Mouse (Mus musculus): ENCODE measurements around the gene Pknox2. TPM values are rescaled to one million over a fixed set of nuclear protein-coding genes. Genes with fewer than 3 reads are reported as not detected.

Gene Pknox2
- polyA plus RNA-seq, 1 experiment from 2014 or later = 22.8 TPM

- no peak for DNase-seq (ENCODE audit: low spot score)
- no peak overlapping the region for H3K4me2 ChIP-seq (ENCODE audit: low read depth)
- 57% methylated on average over 5 of the region's 5 CpGs for WGBS
- H3K36me3 ChIP-seq (ENCODE audit: control insufficient read depth, insufficient read depth, low read length) = no peaks in the 10 kb centered on the region
- no peak overlapping the region for H3K4me3 ChIP-seq (ENCODE audit: low read depth, low read length)
- H3K4me1 ChIP-seq (ENCODE audit: control insufficient read depth, insufficient read depth, low read length) = peaks cover 42% of the 10 kb centered on the region
- ATAC-seq (ENCODE audit: insufficient read depth, low FRiP score, low TSS enrichment) = no peak
- no peaks in the 10 kb centered on the region for H3K9me3 ChIP-seq (ENCODE audit: control insufficient read depth, low read length)
- no peak overlapping the region for H3K27ac ChIP-seq (ENCODE audit: low read depth, low read length)
- H3K27me3 ChIP-seq (ENCODE audit: control insufficient read depth, insufficient read depth, low read length) = no peaks in the 10 kb centered on the region
- H3K9ac ChIP-seq (ENCODE audit: low read length) = no peak overlapping the region
These were observed 43.4 kb downstream of the Pknox2 start for GRCm38 (mm10) chr9:37103778-37104177.

- Histone ChIP-seq H3K4me1 (ENCODE audit: control insufficient read depth, insufficient read depth, low read length) (peaks cover 40% of the 10 kb centered on the region), H3K9me3 (ENCODE audit: control insufficient read depth, low read length) (no peaks in the 10 kb centered on the region), H3K9ac (ENCODE audit: low read length) (no peak overlapping the region), H3K27me3 (ENCODE audit: control insufficient read depth, insufficient read depth, low read length) (no peaks in the 10 kb centered on the region), H3K36me3 (ENCODE audit: control insufficient read depth, insufficient read depth, low read length) (no peaks in the 10 kb centered on the region), H3K4me2 (ENCODE audit: low read depth) (no peak overlapping the region), H3K27ac (ENCODE audit: low read depth, low read length) (peak overlapping the region; percentile 85), H3K4me3 (ENCODE audit: low read depth, low read length) (no peak overlapping the region)
- WGBS = 27% methylated on average over 11 of the region's 11 CpGs
- peak; percentile 43; the same call in 1 of the 2 replicates for ATAC-seq (ENCODE audit: insufficient read depth, low FRiP score, low TSS enrichment)
- peak; percentile 52 for DNase-seq (ENCODE audit: low spot score)
These were observed 45.9 kb downstream of the Pknox2 start for GRCm38 (mm10) chr9:37101059-37101940.

GRCm38 (mm10) chr9:37099595-37099994 is 47.6 kb downstream of the Pknox2 start:
- ATAC-seq (ENCODE audit: insufficient read depth, low FRiP score, low TSS enrichment) (no peak), DNase-seq (ENCODE audit: low spot score) (no peak)
- no peak overlapping the region for H3K27ac ChIP-seq (ENCODE audit: low read depth, low read length)
- WGBS = 53% methylated on average over 3 of the region's 3 CpGs
- no peaks in the 10 kb centered on the region for H3K27me3 ChIP-seq (ENCODE audit: control insufficient read depth, insufficient read depth, low read length)
- H3K4me3 ChIP-seq (ENCODE audit: low read depth, low read length) = no peak overlapping the region
- no peaks in the 10 kb centered on the region for H3K36me3 ChIP-seq (ENCODE audit: control insufficient read depth, insufficient read depth, low read length)
- no peak overlapping the region for H3K4me2 ChIP-seq (ENCODE audit: low read depth)
- H3K9me3 ChIP-seq (ENCODE audit: control insufficient read depth, low read length) = no peaks in the 10 kb centered on the region
- peaks cover 57% of the 10 kb centered on the region for H3K4me1 ChIP-seq (ENCODE audit: control insufficient read depth, insufficient read depth, low read length)
- no peak overlapping the region for H3K9ac ChIP-seq (ENCODE audit: low read length)

- ATAC-seq (ENCODE audit: insufficient read depth, low FRiP score, low TSS enrichment) (no peak), DNase-seq (ENCODE audit: low spot score) (no peak)
- 90% methylated on average over 3 of the region's 3 CpGs for WGBS
- no peak overlapping the region for H3K9ac ChIP-seq (ENCODE audit: low read length)
- H3K27ac ChIP-seq (ENCODE audit: low read depth, low read length) = no peak overlapping the region
- peaks cover 58% of the 10 kb centered on the region for H3K4me1 ChIP-seq (ENCODE audit: control insufficient read depth, insufficient read depth, low read length)
- no peak overlapping the region for H3K4me3 ChIP-seq (ENCODE audit: low read depth, low read length)
- no peaks in the 10 kb centered on the region for H3K27me3 ChIP-seq (ENCODE audit: control insufficient read depth, insufficient read depth, low read length)
- H3K4me2 ChIP-seq (ENCODE audit: low read depth) = no peak overlapping the region
- no peaks in the 10 kb centered on the region for H3K9me3 ChIP-seq (ENCODE audit: control insufficient read depth, low read length)
- no peaks in the 10 kb centered on the region for H3K36me3 ChIP-seq (ENCODE audit: control insufficient read depth, insufficient read depth, low read length)
These were observed 48.6 kb downstream of the Pknox2 start for GRCm38 (mm10) chr9:37098600-37098999.

- Histone ChIP-seq H3K36me3 (ENCODE audit: control insufficient read depth, insufficient read depth, low read length) (no peaks in the 10 kb centered on the region), H3K4me1 (ENCODE audit: control insufficient read depth, insufficient read depth, low read length) (peaks cover 58% of the 10 kb centered on the region), H3K4me2 (ENCODE audit: low read depth) (no peak overlapping the region), H3K9ac (ENCODE audit: low read length) (no peak overlapping the region), H3K27ac (ENCODE audit: low read depth, low read length) (peak overlapping the region; percentile 49; the same call in 1 of the 2 replicates), H3K9me3 (ENCODE audit: control insufficient read depth, low read length) (no peaks in the 10 kb centered on the region), H3K4me3 (ENCODE audit: low read depth, low read length) (no peak overlapping the region), H3K27me3 (ENCODE audit: control insufficient read depth, insufficient read depth, low read length) (no peaks in the 10 kb centered on the region)
- ATAC-seq (ENCODE audit: insufficient read depth, low FRiP score, low TSS enrichment) (no peak), DNase-seq (ENCODE audit: low spot score) (peak; percentile 40)
- WGBS = 22% methylated on average over 11 of the region's 11 CpGs
These were observed 52.8 kb downstream of the Pknox2 start for GRCm38 (mm10) chr9:37094230-37094990.

- peak; percentile 45 for ATAC-seq (ENCODE audit: insufficient read depth, low FRiP score, low TSS enrichment)
- no peaks in the 10 kb centered on the region for H3K27me3 ChIP-seq (ENCODE audit: control insufficient read depth, insufficient read depth, low read length)
These were observed 54.1 kb downstream of the Pknox2 start for GRCm38 (mm10) chr9:37093086-37093485.

GRCm38 (mm10) chr9:37089894-37090652 is 57.1 kb downstream of the Pknox2 start:
- H3K9ac ChIP-seq (ENCODE audit: low read length) = no peak overlapping the region
- no peaks in the 10 kb centered on the region for H3K9me3 ChIP-seq (ENCODE audit: control insufficient read depth, low read length)
- no peaks in the 10 kb centered on the region for H3K36me3 ChIP-seq (ENCODE audit: control insufficient read depth, insufficient read depth, low read length)
- 47% methylated on average over 6 of the region's 6 CpGs for WGBS
- peak; percentile 62 for ATAC-seq (ENCODE audit: insufficient read depth, low FRiP score, low TSS enrichment)
- H3K4me3 ChIP-seq (ENCODE audit: low read depth, low read length) = no peak overlapping the region
- H3K4me1 ChIP-seq (ENCODE audit: control insufficient read depth, insufficient read depth, low read length) = peaks cover 46% of the 10 kb centered on the region
- H3K27me3 ChIP-seq (ENCODE audit: control insufficient read depth, insufficient read depth, low read length) = no peaks in the 10 kb centered on the region
- peak; percentile 48 for DNase-seq (ENCODE audit: low spot score)
- H3K27ac ChIP-seq (ENCODE audit: low read depth, low read length) = no peak overlapping the region
- H3K4me2 ChIP-seq (ENCODE audit: low read depth) = no peak overlapping the region

More at GRCm38 (mm10) chr9:37093086-37093485, 54.1 kb downstream of the Pknox2 start:
- Histone ChIP-seq H3K4me2 (ENCODE audit: low read depth) (no peak overlapping the region), H3K4me1 (ENCODE audit: control insufficient read depth, insufficient read depth, low read length) (peaks cover 59% of the 10 kb centered on the region), H3K4me3 (ENCODE audit: low read depth, low read length) (no peak overlapping the region), H3K9ac (ENCODE audit: low read length) (no peak overlapping the region), H3K27ac (ENCODE audit: low read depth, low read length) (peak overlapping the region; percentile 85), H3K36me3 (ENCODE audit: control insufficient read depth, insufficient read depth, low read length) (no peaks in the 10 kb centered on the region), H3K9me3 (ENCODE audit: control insufficient read depth, low read length) (no peaks in the 10 kb centered on the region)
- peak; percentile 76 for DNase-seq (ENCODE audit: low spot score)
- 0% methylated on average over 5 of the region's 5 CpGs for WGBS

- Histone ChIP-seq H3K27ac (ENCODE audit: low read depth, low read length) (no peak overlapping the region), H3K4me3 (ENCODE audit: low read depth, low read length) (no peak overlapping the region), H3K9me3 (ENCODE audit: control insufficient read depth, low read length) (no peaks in the 10 kb centered on the region), H3K4me1 (ENCODE audit: control insufficient read depth, insufficient read depth, low read length) (peaks cover 13% of the 10 kb centered on the region), H3K9ac (ENCODE audit: low read length) (no peak overlapping the region), H3K27me3 (ENCODE audit: control insufficient read depth, insufficient read depth, low read length) (no peaks in the 10 kb centered on the region), H3K4me2 (ENCODE audit: low read depth) (no peak overlapping the region), H3K36me3 (ENCODE audit: control insufficient read depth, insufficient read depth, low read length) (no peaks in the 10 kb centered on the region)
- DNase-seq (ENCODE audit: low spot score) = no peak
- ATAC-seq (ENCODE audit: insufficient read depth, low FRiP score, low TSS enrichment) = no peak
- 83% methylated on average over 2 of the region's 2 CpGs for WGBS
These were observed 61.8 kb downstream of the Pknox2 start for GRCm38 (mm10) chr9:37085370-37085769.
